Mouse (Mus musculus) neural tube, embryonic 15.5 days (tissue): Measurements from ENCODE around the gene Erc2. TPM values are rescaled to one million over a fixed set of nuclear protein-coding genes. Genes with fewer than 3 reads are reported as not detected.
A peak's percentile ranks its signal among the peaks of the same experiment; 100 is the strongest.

Source experiments
- ATAC-seq: fragments of 200-750 bp; cut with Nextera tagmentation; 2 replicates; pipeline ENCODE4 v1.8.0; 2017; ENCODE audit warnings: mild to moderate bottlenecking, moderate TSS enrichment, moderate library complexity; ENCODE audit not compliant: low FRiP score
- H3K27ac ChIP-seq: fragments of 300-500 bp; sonication (generic); replicated peaks from 2 replicates; pipeline ENCODE4 v1.5.1; 2015; ENCODE audit warnings: mild to moderate bottlenecking, inconsistent platforms
- H3K27me3 ChIP-seq: fragments of 300-500 bp; sonication (generic); replicated peaks from 2 replicates; pipeline ENCODE4 v1.6.1; 2015; ENCODE audit warnings: inconsistent platforms
- H3K36me3 ChIP-seq: fragments of 300-500 bp; sonication (generic); 2 replicates; pipeline ENCODE4 v1.6.1; 2015; ENCODE audit warnings: inconsistent platforms
- H3K4me1 ChIP-seq: fragments of 300-500 bp; sonication (generic); 2 replicates; pipeline ENCODE4 v1.6.1; 2015; ENCODE audit warnings: inconsistent platforms
- H3K4me2 ChIP-seq: fragments of 300-500 bp; sonication (generic); 2 replicates; pipeline ENCODE4 v1.6.1; 2015; ENCODE audit warnings: inconsistent platforms, mild to moderate bottlenecking, moderate library complexity
- H3K4me3 ChIP-seq: fragments of 300-500 bp; sonication (generic); replicated peaks from 2 replicates; pipeline ENCODE4 v1.5.1; 2015; ENCODE audit warnings: mild to moderate bottlenecking, inconsistent platforms
- H3K9ac ChIP-seq: fragments of 300-500 bp; sonication (generic); replicated peaks from 2 replicates; pipeline ENCODE4 v1.6.1; 2015; ENCODE audit warnings: mild to moderate bottlenecking, inconsistent platforms
- H3K9me3 ChIP-seq: fragments of 300-500 bp; sonication (generic); replicated peaks from 2 replicates; pipeline ENCODE4 v1.6.1; 2016; ENCODE audit warnings: inconsistent platforms
- WGBS: fragments of 180-500 bp; shearing (Covaris S2); methylation state at CpG from one replicate; pipeline ENCODE4 v1.1.7; 2015; ENCODE audit warnings: mixed read lengths; 5-methylcytosine and 5-hydroxymethylcytosine counted together
- polyA plus RNA-seq: library from polyadenylated mRNA; unstranded; fragments of >200 nt; fragmentation: Nextera tagmentation; extraction: Ambion mirVana; gene quantifications from 2 replicates; pipeline ENCODE4 v1.2.1, GENCODE M21; 2015

Gene Erc2
- polyA plus RNA-seq, 1 experiment from 2014 or later, result 80.3 TPM

GRCm38 (mm10) chr14:28470212-28470611, 848.0 kb downstream of the Erc2 start:
- no peaks in the 10 kb centered on the region for H3K9me3 ChIP-seq
- peaks cover 20% of the 10 kb centered on the region for H3K4me1 ChIP-seq

GRCm38 (mm10) chr14:28475012-28475411, 852.8 kb downstream of the Erc2 start:
- peaks cover 17% of the 10 kb centered on the region for H3K4me1 ChIP-seq
- peak overlapping the region; percentile 48 for H3K27ac ChIP-seq
- H3K4me2 ChIP-seq, result peak overlapping the region; percentile 17; the same call in 1 of the 2 replicates
- 15% methylated on average over 3 of the region's 3 CpGs for WGBS
- no peak overlapping the region for H3K9ac ChIP-seq
- H3K9me3 ChIP-seq, result no peaks in the 10 kb centered on the region
- H3K4me3 ChIP-seq, result no peak overlapping the region
- no peaks in the 10 kb centered on the region for H3K36me3 ChIP-seq
- H3K27me3 ChIP-seq, result no peaks in the 10 kb centered on the region; the same call in 1 of the 2 replicates
- peak; percentile 81 for ATAC-seq

More at GRCm38 (mm10) chr14:28470212-28470611, 848.0 kb downstream of the Erc2 start:
- ATAC-seq, result no peak
- no peak overlapping the region for H3K9ac ChIP-seq
- no peak overlapping the region for H3K27ac ChIP-seq
- no peak overlapping the region for H3K4me3 ChIP-seq
- no peak overlapping the region for H3K4me2 ChIP-seq
- 41% methylated on average over 6 of the region's 6 CpGs for WGBS
- no peaks in the 10 kb centered on the region for H3K36me3 ChIP-seq
- no peaks in the 10 kb centered on the region for H3K27me3 ChIP-seq

DNA sequence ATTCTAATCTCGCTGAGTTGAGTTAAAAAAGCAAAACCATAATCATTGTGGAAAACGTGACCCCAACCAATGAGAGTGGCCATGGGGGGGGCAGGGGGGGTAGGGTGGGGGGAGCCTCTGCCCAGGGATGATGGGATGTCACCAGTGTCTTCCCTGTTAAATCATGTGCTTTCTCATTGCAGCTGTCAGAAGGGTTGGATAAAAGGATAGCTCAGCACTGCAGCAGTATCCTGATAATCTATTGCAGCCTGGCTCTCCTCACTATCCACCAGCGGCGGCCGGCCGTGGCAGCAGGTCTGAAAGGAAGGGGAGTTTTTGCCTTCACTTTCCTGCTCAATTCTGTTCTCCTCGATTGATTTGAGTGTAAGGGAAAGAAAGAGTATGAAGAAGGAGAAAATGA, 853.2 kb downstream of the Erc2 start:
- Histone ChIP-seq H3K9ac (no peak overlapping the region), H3K9me3 (no peaks in the 10 kb centered on the region), H3K27me3 (no peaks in the 10 kb centered on the region; the same call in 1 of the 2 replicates), H3K4me2 (peak overlapping the region; percentile 17; the same call in 1 of the 2 replicates), H3K4me3 (no peak overlapping the region), H3K36me3 (no peaks in the 10 kb centered on the region), H3K27ac (peak overlapping the region; percentile 48), H3K4me1 (peaks cover 17% of the 10 kb centered on the region)
- WGBS, result 9% methylated on average over 7 of the region's 7 CpGs
- peak; percentile 77 for ATAC-seq

DNA sequence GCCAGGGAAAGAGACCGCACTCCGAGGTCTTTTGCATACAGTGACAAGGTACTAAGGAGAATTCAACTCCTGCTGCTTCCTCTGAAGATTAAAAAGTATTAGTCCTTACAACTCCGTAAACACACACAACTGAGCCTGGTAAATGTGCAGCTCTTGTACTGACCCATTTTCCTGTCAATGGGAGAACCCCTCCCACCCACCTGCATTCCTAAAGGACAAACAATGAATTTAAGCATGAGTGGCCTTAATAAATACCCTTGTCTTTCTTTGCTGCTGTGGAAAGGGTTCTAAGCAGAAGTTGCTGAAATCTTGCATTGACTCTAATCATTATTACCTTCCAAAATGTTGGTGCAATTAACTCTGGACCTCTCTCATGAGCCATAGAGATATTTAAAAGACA, 854.5 kb downstream of the Erc2 start:
- WGBS, result 64% methylated on average over 3 of the region's 3 CpGs
- H3K4me1 ChIP-seq, result peaks cover 17% of the 10 kb centered on the region
- no peaks in the 10 kb centered on the region for H3K36me3 ChIP-seq
- H3K9ac ChIP-seq, result no peak overlapping the region
- ATAC-seq, result no peak
- no peaks in the 10 kb centered on the region; the same call in 1 of the 2 replicates for H3K27me3 ChIP-seq
- H3K4me2 ChIP-seq, result no peak overlapping the region
- no peak overlapping the region for H3K27ac ChIP-seq
- no peak overlapping the region for H3K4me3 ChIP-seq
- no peaks in the 10 kb centered on the region for H3K9me3 ChIP-seq

DNA sequence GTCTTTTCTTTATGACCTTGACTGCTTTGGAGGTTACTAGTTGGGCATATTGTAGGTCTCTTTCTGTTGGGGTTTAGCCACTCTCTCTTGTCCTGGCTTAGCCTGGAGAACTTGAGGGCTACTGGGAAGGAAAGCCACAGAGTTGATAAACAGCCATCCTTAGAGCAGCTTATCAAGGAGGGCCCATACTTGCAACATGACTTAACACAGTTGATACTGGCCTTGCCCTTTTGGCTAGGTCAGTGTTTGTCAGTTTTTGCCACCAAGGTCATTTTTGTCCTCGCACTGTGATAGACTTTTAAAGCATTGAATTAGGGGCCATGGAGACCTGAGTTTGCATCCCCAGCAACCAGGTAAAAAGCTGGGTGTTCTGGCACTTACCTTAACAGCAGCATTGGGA, 858.6 kb downstream of the Erc2 start:
- Histone ChIP-seq H3K36me3 (no peaks in the 10 kb centered on the region), H3K9ac (no peak overlapping the region), H3K27ac (no peak overlapping the region), H3K4me2 (no peak overlapping the region), H3K9me3 (no peaks in the 10 kb centered on the region), H3K27me3 (no peaks in the 10 kb centered on the region; the same call in 1 of the 2 replicates), H3K4me1 (peaks cover 3% of the 10 kb centered on the region; the same call in 1 of the 2 replicates), H3K4me3 (no peak overlapping the region)
- ATAC-seq, result no peak
- WGBS, result 96% methylated on average over 1 of the region's 1 CpGs

DNA sequence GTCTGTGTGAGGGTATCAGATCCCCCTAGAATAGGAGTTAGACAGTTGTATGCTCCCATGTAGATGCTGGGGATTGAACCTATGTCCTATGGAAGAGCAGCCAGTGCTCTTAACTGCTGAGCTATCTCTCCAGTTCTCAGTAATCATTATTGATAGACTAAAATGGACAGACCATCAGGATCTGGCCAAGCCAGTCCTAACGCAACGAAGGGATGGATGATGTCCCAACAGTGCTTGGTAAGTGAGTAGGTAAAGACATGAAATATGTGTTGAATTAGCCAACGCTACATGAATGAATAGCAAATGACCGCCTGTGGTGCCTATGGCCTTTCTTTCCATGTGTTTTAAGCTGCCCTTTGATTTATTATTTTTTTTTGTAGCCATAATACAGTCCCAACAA, 871.6 kb downstream of the Erc2 start:
- Histone ChIP-seq H3K4me3 (no peak overlapping the region), H3K9ac (no peak overlapping the region), H3K36me3 (no peaks in the 10 kb centered on the region), H3K9me3 (no peaks in the 10 kb centered on the region), H3K4me1 (no peaks in the 10 kb centered on the region), H3K27me3 (no peaks in the 10 kb centered on the region), H3K27ac (no peak overlapping the region), H3K4me2 (no peak overlapping the region)
- no peak for ATAC-seq
- 82% methylated on average over 4 of the region's 4 CpGs for WGBS

DNA sequence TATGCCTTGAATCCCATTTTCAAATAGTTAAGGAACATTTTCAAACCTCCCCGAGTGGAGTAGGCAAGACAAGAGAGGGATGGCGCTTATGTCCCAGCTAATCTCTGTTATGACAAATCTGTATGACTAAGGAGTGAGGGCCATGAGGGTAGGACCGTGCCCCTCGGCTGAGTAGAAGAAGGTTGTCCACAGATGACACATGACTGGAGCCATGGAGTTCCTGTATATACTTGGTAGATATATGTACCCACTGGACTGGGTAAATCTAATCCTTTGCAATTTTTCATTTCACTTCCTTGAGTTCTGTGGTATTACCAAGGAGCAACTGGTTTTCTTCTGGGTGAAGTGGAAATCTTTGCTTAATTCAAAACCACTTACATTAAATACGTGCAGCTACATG, 872.0 kb downstream of the Erc2 start:
- H3K4me2 ChIP-seq, result no peak overlapping the region
- 83% methylated on average over 5 of the region's 5 CpGs for WGBS

DNA sequence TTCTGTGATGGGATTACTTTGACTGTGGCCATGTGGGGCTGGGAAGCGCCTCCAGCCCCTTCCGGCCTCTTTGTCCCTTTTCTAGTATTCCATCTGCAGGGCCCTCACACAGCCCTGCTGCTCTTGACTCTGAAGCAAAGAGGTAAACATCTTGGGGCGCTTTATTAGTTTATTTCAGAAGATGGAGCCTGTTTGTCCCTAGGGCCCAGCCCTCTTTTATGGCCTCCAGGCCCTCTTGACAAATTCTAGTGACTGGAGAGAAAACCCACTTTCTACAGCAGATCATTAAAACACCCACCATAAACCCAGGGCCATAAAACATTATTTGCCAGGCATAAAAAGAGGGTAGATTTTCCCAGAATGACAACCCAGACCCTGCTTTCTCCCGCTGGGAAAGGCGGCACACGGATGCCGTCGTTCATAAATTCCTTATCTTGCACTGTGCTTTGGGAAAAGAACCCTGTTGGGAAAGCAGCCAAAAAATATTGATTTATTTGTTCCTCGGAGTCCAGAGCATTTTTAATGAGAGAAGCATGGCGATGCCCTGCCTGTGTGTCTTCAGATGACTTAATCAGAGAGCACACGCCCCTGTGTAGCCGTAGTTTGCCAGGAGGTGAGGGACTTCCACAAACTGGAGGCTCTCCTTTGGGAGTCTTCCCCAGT, 879.1 kb downstream of the Erc2 start:
- no peak overlapping the region for H3K9ac ChIP-seq
- no peaks in the 10 kb centered on the region for H3K36me3 ChIP-seq
- H3K4me1 ChIP-seq, result peaks cover 35% of the 10 kb centered on the region
- H3K4me2 ChIP-seq, result no peak overlapping the region
- no peak overlapping the region for H3K4me3 ChIP-seq
- no peak overlapping the region for H3K27ac ChIP-seq
- no peak for ATAC-seq
- H3K27me3 ChIP-seq, result peaks cover 24% of the 10 kb centered on the region
- no peaks in the 10 kb centered on the region for H3K9me3 ChIP-seq
- 31% methylated on average over 12 of the region's 12 CpGs for WGBS

More for the DNA sequence above, 872.0 kb downstream of the Erc2 start:
- Histone ChIP-seq H3K27me3 (no peaks in the 10 kb centered on the region), H3K4me3 (no peak overlapping the region), H3K9me3 (no peaks in the 10 kb centered on the region), H3K4me1 (no peaks in the 10 kb centered on the region), H3K27ac (no peak overlapping the region), H3K36me3 (no peaks in the 10 kb centered on the region), H3K9ac (no peak overlapping the region)
- ATAC-seq, result no peak

- peaks cover 31% of the 10 kb centered on the region for H3K27me3 ChIP-seq
- no peak overlapping the region for H3K4me3 ChIP-seq
- H3K9me3 ChIP-seq, result no peaks in the 10 kb centered on the region
- ATAC-seq, result no peak
- peaks cover 52% of the 10 kb centered on the region for H3K4me1 ChIP-seq
- 78% methylated on average over 2 of the region's 2 CpGs for WGBS
- H3K36me3 ChIP-seq, result no peaks in the 10 kb centered on the region
- no peak overlapping the region for H3K27ac ChIP-seq
- H3K4me2 ChIP-seq, result no peak overlapping the region
- H3K9ac ChIP-seq, result no peak overlapping the region
These were observed 881.0 kb downstream of the Erc2 start for GRCm38 (mm10) chr14:28503276-28503675.

- Histone ChIP-seq H3K9me3 (no peaks in the 10 kb centered on the region), H3K27ac (peak within 1 kb of the TSS; percentile 78), H3K4me2 (peak within 1 kb of the TSS; percentile 96), H3K4me3 (peak within 1 kb of the TSS; percentile 55), H3K9ac (peak within 1 kb of the TSS; percentile 64), H3K27me3 (peaks cover 38% of the 10 kb centered on the region), H3K4me1 (peaks cover 62% of the 10 kb centered on the region), H3K36me3 (no peaks in the 10 kb centered on the region)
- peak; percentile 42 for ATAC-seq
- 1% methylated on average over 50 of the region's 53 CpGs for WGBS
These were observed 882.1 kb downstream of the Erc2 start, which contains the start of gene Wnt5a for GRCm38 (mm10) chr14:28504101-28505050. Gene Wnt5a (plus strand): TSS chr14:28504750.

- no peaks in the 10 kb centered on the region for H3K36me3 ChIP-seq
- H3K4me3 ChIP-seq, result peak overlapping the region; percentile 55
- no peaks in the 10 kb centered on the region for H3K9me3 ChIP-seq
- H3K27ac ChIP-seq, result peak overlapping the region; percentile 78
- H3K9ac ChIP-seq, result peak overlapping the region; percentile 64
- H3K27me3 ChIP-seq, result peaks cover 41% of the 10 kb centered on the region
- H3K4me2 ChIP-seq, result peak overlapping the region; percentile 96
- 1% methylated on average over 22 of the region's 22 CpGs for WGBS
- H3K4me1 ChIP-seq, result peaks cover 70% of the 10 kb centered on the region
- ATAC-seq, result peak; percentile 42; the same call in 1 of the 2 replicates
These were observed 882.9 kb downstream of the Erc2 start for GRCm38 (mm10) chr14:28505051-28505585.
